In genomic region chr17:68002608-68003595, GRCm38 (mm10) we compare ENCODE assay signal across 8 mouse cellular contexts. TPM values are rescaled to one million over a fixed set of nuclear protein-coding genes. Genes with fewer than 3 reads are reported as not detected.
A peak's percentile ranks its signal among the peaks of the same experiment; 100 is the strongest.
DNase-seq lines count a peak whose midpoint lies in the region; ATAC-seq and TF ChIP-seq lines count a peak whose summit lies in the region.

No protein-coding gene starts in this region.

- H3K9ac ChIP-seq in liver, embryonic 11.5 days (ENCODE audit: low read depth, low read length): no peak overlapping the region
- no peak overlapping the region for H3K9ac ChIP-seq in forebrain, embryonic 15.5 days (replicated peaks)
- H3K9ac ChIP-seq in liver, embryonic 14.5 days (replicated peaks): no peak overlapping the region
- H3K9ac ChIP-seq in stomach, embryonic 15.5 days: peak overlapping the region; percentile 68; the same call in 1 of the 2 replicates

- ATAC-seq in liver, embryonic 11.5 days (replicated peaks; ENCODE audit: low FRiP score): no peak
- no peak for ATAC-seq in forebrain, embryonic 15.5 days (replicated peaks)
- no peak for ATAC-seq in liver, embryonic 14.5 days (ENCODE audit: insufficient read depth)
- no peak for ATAC-seq in stomach, embryonic 15.5 days (ENCODE audit: insufficient read depth, low FRiP score, low read depth)

- no peaks in the 10 kb centered on the region for H3K27me3 ChIP-seq in liver, embryonic 11.5 days (replicated peaks; ENCODE audit: control insufficient read depth, insufficient read depth, low read length)
- no peaks in the 10 kb centered on the region for H3K27me3 ChIP-seq in forebrain, embryonic 15.5 days
- H3K27me3 ChIP-seq in liver, embryonic 14.5 days (ENCODE audit: control insufficient read depth, insufficient read depth, low read length): no peaks in the 10 kb centered on the region
- no peaks in the 10 kb centered on the region for H3K27me3 ChIP-seq in stomach, embryonic 15.5 days (replicated peaks)

- no peaks in the 10 kb centered on the region for H3K9me3 ChIP-seq in liver, embryonic 11.5 days (ENCODE audit: control insufficient read depth, low read length)
- no peaks in the 10 kb centered on the region for H3K9me3 ChIP-seq in forebrain, embryonic 15.5 days
- H3K9me3 ChIP-seq in liver, embryonic 14.5 days (ENCODE audit: control insufficient read depth, low read length): no peaks in the 10 kb centered on the region
- no peaks in the 10 kb centered on the region for H3K9me3 ChIP-seq in stomach, embryonic 15.5 days

- DNase-seq in liver, embryonic 11.5 days (ENCODE audit: low spot score): peak; percentile 29
- no peak for DNase-seq in liver
- DNase-seq in liver, embryonic 14.5 days (ENCODE audit: low read depth in 3 of 3, low spot score in 3 of 3): no peak
- no peak for DNase-seq in yolk sac, embryonic 10.5 days (ENCODE audit: low spot score)
- DNase-seq in thymus, postnatal 0 days (ENCODE audit: low spot score): no peak
- DNase-seq in urinary bladder, postnatal 10 days (ENCODE audit: low spot score): no peak

- peak overlapping the region; percentile 71 for H3K4me3 ChIP-seq in liver, embryonic 11.5 days (ENCODE audit: low read depth, low read length)
- peak overlapping the region; percentile 68 for H3K4me3 ChIP-seq in forebrain, embryonic 15.5 days
- peak overlapping the region; percentile 41 to 56; a peak in 3 of 4 replicates for H3K4me3 ChIP-seq in liver, embryonic 14.5 days (ENCODE audit: insufficient read depth in 1 of 2, low read depth in 2 of 2, low read length in 2 of 2)
- peak overlapping the region; percentile 80 for H3K4me3 ChIP-seq in stomach, embryonic 15.5 days (replicated peaks)

- H3K4me2 ChIP-seq in liver, embryonic 11.5 days: peak overlapping the region; percentile 89
- peak overlapping the region; percentile 92 for H3K4me2 ChIP-seq in forebrain, embryonic 15.5 days (replicated peaks)
- H3K4me2 ChIP-seq in liver, embryonic 14.5 days (ENCODE audit: low read depth): peak overlapping the region; percentile 68
- H3K4me2 ChIP-seq in stomach, embryonic 15.5 days: peak overlapping the region; percentile 63

- no peaks in the 10 kb centered on the region for H3K36me3 ChIP-seq in liver, embryonic 11.5 days (ENCODE audit: control insufficient read depth, insufficient read depth, low read length)
- no peaks in the 10 kb centered on the region for H3K36me3 ChIP-seq in forebrain, embryonic 15.5 days
- no peaks in the 10 kb centered on the region for H3K36me3 ChIP-seq in liver, embryonic 14.5 days (replicated peaks; ENCODE audit: control insufficient read depth, insufficient read depth, low read depth)
- no peaks in the 10 kb centered on the region for H3K36me3 ChIP-seq in stomach, embryonic 15.5 days

- H3K27ac ChIP-seq in liver, embryonic 11.5 days (ENCODE audit: low read depth, low read length): no peak overlapping the region
- H3K27ac ChIP-seq in forebrain, embryonic 15.5 days (replicated peaks): no peak overlapping the region
- H3K27ac ChIP-seq in liver, embryonic 14.5 days: no peak overlapping the region
- peak overlapping the region; percentile 96 for H3K27ac ChIP-seq in stomach, embryonic 15.5 days

- no peak for TF ChIP-seq EP300 in liver, embryonic 14.5 days (IDR thresholded peaks at IDR 0.05; ENCODE audit: low read depth)

- no peak for TF ChIP-seq CTCF in liver, embryonic 14.5 days (IDR thresholded peaks at IDR 0.05; ENCODE audit: low read depth)

- WGBS in liver, embryonic 11.5 days: 41% methylated on average over 17 of the region's 17 CpGs
- 46% methylated on average over 17 of the region's 17 CpGs for whole genome bisulfite sequencing in forebrain, embryonic 15.5 days
- WGBS in liver, embryonic 14.5 days (ENCODE audit: insufficient replicate concordance): 35% methylated on average over 17 of the region's 17 CpGs
- 14% methylated on average over 17 of the region's 17 CpGs for WGBS in stomach, embryonic 15.5 days

- peaks cover 2% of the 10 kb centered on the region; the same call in 1 of the 2 replicates for H3K4me1 ChIP-seq in liver, embryonic 11.5 days (replicated peaks; ENCODE audit: control insufficient read depth, insufficient read depth, low read length)
- peaks cover 16% of the 10 kb centered on the region for H3K4me1 ChIP-seq in forebrain, embryonic 15.5 days
- peaks cover 0 to 5% of the 10 kb centered on the region in 2 experiments; a peak in 2 of 4 replicates for H3K4me1 ChIP-seq in liver, embryonic 14.5 days (replicated peaks; ENCODE audit: control insufficient read depth in 2 of 2, insufficient read depth in 2 of 2, low read length in 1 of 2)
- peaks cover 13% of the 10 kb centered on the region for H3K4me1 ChIP-seq in stomach, embryonic 15.5 days

RNA-seq across cellular contexts. Expression of gene Arhgap28, which starts 1.0 kb away (rescaled TPM):
- polyA plus RNA-seq in liver, embryonic 11.5 days (2014; fragmentation: Nextera tagmentation; extraction: Ambion mirVana): 16.5 and 20.7 TPM in 2 replicates
- polyA plus RNA-seq in forebrain, embryonic 15.5 days (2015; fragmentation: Nextera tagmentation; extraction: Ambion mirVana): 5.4 and 5.7 TPM in 2 replicates
- 0.42 and 0.57 TPM in 2 replicates for polyA plus RNA-seq in liver, embryonic 14.5 days (2012; rRNA removed)
- 0.91 and 0.97 TPM in 2 replicates for polyA plus RNA-seq in liver, embryonic 14.5 days (2014; fragmentation: Nextera tagmentation; extraction: Ambion mirVana)
- 23.9 and 25.3 TPM in 2 replicates for polyA plus RNA-seq in stomach, embryonic 15.5 days (2015; fragmentation: Nextera tagmentation; extraction: Ambion mirVana)
- 0.82 and 1.0 TPM in 2 replicates for polyA plus RNA-seq in thymus, postnatal 0 days (2015; fragmentation: Nextera tagmentation; extraction: Ambion mirVana)
